Mouse (Mus musculus) spleen, postnatal 10 days (tissue): Measurements from ENCODE around the gene Pik3r2.
A peak's percentile ranks its signal among the peaks of the same experiment; 100 is the strongest.

Experiments used
- DNase-seq, 2 experiments: peaks; one replicate each; pipeline ENCODE4 v3.0.0; 2021 to 2022; ENCODE audit warnings: low spot score in 2 of 2

The Pik3r2 gene

DNA sequence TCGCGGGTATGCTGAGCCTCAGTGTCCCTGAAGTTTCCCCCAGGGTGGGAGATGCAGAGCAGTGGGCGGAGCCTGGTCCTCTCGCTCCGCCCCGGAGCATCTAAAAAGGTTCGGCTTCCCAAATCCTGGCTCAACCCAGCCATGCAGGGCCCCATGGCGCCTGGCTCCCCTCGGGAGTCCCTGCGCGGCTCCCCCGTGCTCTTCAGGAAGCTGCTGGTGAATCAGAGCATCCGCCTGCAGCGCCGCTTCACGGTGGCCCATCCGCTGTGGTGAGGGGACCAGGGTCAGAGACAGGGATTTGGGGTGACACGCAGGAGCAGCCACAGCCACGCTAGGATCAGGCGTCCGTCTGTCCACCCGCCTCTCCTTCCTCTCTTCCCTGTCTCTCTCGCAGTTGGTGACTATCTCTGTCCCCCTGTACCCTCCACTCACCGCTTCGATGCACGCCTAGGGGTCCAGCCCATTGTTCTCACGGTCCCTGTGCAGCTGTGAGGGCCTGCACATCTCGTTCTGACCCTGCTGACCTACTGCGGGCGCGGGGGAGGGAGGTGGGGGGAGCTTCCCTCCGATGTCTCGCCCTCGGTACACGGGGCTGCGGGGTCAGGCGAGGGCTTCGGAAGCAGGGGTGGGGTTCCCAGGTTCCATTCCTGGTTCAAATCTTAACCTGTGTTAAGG lies 33.4 kb downstream of the Pik3r2 start:
- DNase-seq = peak in 1 of 2 experiments; percentile 31

DNA sequence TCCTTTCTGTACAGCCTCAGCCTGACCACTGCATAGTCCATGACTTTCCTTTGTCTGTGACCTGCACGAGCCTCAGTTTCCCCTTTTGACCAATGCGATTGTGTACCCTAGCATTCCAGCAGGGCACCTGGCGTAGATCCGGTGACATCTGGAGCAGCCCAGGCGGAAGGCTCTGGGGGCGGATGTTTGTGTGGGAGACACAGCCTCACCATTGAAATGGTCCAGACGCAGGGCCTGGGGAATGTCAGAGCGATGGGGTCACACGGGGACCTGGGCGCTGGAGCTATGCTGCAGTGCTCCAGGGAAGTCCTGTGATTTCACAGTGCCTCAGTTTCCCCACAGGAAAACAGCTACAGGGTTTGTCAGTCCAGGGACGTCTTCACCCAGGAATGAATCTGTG lies 34.3 kb downstream of the Pik3r2 start:
- peak in 1 of 2 experiments; percentile 11 for DNase-seq

DNA sequence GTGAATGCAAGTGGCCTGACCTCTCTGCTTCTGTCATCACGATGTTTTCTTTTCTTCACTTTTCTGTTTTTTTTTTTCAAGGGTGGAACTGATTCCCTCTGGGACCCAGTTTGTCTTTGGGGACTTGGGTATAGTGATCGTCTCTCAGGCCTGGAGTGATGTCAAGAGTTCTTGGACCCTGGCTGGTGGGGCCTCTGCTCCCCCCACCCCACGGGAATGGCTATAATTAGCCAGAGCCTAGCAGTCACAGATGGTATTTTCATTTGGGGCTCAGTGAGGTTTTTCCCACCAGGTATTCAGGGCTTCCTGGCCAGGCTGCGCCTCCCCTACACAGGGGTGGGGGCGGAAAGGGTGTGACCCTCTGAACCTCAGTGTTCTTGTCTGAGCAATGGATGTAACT lies 34.9 kb downstream of the Pik3r2 start:
- DNase-seq = peak in 1 of 2 experiments; percentile 8

DNA sequence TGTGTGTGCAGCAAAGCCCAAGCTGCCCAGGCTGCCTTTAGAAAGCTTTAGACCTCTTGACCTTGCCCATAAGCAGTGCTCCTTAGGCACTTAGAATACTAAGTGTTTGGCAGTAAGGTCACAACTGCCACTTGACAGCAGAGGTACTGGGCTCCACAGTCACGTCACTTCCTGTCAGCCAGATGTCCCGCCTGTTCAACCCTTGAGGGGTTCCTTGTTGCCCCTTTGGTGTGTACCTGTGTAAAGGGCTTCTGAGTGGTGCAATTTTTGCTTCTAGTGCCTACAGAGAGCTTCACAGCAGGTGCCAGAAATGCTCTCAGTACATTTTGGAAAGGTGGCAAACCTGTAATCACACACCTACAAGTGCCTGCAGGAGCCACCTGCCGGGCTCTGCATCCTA lies 38.3 kb downstream of the Pik3r2 start:
- DNase-seq = no peak

DNA sequence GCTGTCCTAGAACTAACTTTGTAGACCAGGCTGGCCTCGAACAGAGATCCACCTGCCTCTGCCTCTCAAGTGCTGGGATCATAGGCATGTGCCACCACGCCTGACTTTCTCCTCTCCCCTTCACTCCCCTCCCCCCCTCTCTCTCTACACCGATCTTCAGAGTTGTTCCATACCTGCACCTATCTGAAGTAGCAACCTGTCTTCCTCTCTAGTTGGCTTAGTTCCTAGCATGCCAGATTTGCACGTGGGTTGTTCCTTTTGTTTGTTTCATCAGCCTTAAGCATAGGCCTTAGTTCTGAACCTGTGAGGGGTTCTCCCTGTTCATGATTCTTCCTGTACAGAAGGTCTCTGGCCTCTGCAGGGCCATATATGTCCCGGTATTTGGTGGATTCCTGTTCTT lies 38.8 kb downstream of the Pik3r2 start:
- no peak for DNase-seq

DNA sequence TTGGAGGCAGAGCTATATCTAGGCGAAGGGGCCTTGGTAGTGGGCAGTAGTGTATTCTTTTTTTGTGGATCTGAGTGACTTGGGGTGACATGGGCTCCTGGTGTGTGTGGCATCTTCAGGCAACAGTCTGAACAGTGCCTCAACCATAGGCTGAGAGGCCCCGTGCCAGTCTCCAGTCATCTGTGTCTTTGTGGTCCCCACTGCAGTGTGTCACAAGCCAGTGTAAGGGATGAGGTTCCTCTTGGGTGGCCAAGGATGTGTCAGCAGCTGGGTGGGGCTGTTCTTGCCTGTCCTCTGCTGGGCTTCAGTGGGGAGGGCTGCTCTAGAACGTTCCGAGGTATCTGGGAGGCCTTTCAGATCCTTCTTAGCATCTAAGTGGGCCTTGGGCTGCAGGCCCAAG lies 45.6 kb downstream of the Pik3r2 start:
- DNase-seq = no peak

DNA sequence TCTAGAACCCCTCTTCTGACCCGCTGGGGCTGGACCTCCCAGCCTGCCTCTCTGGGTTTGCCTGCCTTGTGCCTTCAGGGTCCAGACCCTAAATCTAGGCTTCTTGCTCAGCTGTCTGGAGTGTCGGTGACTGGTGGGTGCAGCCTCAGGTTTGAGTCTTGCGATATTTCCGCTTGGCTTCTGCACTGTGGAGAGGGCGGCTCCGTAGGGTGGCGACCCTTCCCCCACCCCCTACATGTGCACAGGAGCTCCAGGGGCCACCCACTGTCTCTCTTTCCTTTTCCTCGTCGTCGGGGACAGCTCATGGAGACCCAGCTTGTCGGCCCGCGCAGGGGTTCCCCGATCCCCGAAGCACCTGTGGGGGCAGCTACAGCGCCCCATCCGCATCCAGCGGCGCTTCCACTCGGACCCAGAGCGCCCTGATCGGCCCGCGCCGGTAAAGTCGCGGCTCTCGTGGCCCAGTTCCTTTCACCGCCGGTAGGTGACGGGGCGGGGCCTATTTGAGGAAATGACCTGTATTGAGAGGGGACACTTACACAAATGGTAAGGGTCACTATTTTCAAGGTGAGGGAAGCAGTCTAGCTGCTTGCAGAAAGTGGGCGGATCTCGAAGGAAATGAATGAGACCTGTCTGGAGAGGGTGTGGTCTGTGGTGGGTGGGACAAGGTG lies 46.6 kb downstream of the Pik3r2 start:
- peak in 1 of 2 experiments; percentile 75 for DNase-seq

DNA sequence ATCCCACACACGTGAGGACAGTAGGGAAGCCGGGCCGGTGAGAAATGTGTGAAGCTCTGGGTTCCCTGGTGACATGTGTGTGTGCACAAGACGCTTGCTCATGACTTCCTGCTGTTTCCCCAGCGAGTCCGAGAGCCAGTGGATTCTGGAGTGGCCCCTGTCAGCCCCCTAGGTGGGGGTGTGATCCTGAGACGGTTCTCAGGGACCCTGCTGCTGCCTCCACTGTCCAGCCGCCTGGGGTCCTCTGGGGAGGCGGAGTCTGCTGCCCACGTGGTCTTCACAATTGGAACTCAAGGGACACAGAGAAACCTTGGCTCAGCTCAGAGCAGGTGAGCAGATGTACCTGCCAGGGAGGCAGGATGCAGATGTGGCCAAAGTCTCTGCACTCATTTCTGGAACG lies 49.8 kb downstream of the Pik3r2 start:
- DNase-seq = no peak

DNA sequence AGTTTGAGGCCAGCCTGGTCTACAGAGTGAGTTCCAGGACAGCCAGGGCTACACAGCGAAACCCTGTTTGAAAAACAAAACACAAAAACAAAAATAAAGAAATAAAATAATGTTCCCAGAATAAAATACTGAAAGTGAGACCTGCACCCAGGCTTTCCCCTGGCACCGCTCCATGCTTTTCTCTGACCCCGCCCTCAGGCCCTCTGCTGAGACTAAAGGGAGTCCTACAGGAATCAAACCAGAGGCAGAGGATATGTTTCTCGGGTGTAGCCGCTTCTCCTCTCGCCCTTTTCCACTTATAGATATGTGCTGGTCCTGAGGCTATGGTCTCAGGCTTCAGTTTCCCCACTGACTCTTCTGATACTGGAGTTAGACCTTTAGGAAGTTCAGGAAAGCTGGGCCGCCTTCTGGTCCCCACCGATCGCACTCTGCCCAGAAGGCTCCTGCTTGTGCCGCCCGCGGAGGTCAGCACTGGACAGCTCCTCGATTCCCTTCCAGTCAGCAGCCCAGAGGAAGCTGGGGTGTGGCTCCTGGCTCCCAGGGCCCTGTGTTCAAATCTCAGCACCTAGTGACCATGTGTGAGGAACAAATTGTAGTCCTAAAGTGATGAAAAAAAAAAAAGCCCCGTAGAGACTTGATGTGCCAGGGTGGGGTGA lies 50.6 kb downstream of the Pik3r2 start:
- no peak for DNase-seq

DNA sequence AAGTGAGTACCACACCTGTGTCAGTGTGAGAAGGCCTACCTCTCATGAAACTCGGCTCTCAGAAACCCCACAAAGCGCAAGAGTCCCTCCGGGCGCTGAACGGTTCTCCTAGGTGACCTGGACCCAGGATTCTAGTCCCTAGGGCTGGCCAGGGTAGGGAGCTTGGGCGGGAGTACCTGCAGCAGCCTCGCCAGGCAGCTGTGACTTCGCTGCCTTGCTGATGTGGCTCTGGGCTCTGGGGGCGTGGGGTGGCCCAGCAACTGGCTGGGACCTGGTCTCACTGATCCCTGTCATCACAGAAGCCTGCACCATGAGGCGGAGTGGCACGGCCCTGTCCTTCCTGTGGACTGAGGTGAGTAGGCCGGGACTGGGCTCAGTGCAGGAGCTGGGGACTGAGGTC lies 52.3 kb downstream of the Pik3r2 start:
- no peak for DNase-seq

DNA sequence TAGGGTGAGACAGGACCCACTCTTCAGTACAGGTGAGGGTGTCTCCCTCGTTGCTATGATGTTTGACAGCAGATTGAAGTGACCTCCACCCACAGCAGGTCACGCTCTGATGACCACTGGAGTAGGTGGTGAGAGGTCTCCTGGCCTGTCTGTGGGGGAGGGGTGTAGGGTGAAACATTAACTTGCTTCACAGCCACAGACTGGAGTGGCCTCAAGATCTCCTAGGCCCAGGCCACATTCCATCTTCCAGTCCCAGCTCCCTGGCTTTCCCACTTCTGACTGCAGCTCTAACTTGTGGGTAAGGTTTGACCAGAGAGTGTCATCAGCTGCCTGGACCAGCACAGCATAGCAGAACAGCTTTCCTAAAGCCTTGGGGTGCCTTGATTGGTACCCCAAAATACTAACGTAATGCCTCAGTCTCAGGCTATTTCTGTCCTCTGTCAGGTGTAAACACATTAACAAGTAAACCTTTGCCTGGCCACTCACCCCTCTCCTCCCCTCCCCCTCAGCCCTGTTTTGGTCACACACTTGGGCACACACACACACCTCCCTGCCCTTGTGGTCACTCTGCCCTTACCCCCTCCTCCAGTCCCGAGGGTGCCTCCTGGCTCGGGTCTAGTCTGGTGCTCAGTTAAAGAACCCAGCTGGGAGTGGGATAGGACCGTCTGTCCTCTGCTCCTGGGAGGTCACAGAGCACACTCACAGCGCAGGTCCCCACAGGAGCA lies 52.9 kb downstream of the Pik3r2 start, which contains the start of gene Pde4c:
Gene Pde4c (plus strand): TSS at position 235 of the 725 bp plus-strand sequence.
- no peak for DNase-seq

DNA sequence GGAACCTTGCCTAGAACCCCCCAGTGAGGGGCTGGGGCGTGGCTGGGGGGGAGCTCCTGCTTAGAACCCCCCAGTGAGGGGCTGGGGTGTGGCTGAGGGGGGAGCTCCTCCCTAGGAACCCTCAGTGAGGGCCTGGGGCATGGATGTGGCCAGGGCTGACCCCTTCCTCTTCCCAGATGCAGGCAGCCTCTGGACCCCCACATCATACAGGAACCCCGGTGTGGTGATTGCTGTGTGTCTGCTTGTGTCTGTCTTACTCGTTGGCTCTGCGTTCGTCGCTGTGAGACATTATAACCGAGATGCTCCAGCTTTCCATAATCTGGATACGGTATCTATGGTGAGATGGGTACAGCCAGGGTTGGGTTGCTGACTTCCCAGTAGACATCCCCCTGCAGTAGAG lies 54.9 kb downstream of the Pik3r2 start:
- no peak for DNase-seq

DNA sequence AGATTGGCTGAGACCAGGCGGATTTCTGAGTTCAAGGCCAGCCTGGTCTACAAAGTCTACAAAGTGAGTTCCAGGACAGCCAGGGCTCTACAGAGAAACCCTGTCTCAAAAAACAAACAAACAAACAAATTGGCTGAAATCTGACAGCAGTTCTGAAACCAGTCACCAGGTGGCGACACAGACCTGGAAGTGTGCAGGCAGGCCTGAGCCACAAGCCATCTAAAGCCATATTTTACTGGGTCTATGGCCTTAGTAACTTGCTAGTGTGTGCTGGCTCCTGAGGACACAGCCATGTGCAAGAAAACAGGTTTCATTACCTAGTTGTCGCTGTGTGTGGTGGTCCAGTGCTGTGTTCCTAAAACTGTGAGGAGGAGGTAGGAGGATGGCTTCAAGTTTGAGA lies 55.8 kb downstream of the Pik3r2 start:
- peak; percentile 83 to 88 for DNase-seq

DNA sequence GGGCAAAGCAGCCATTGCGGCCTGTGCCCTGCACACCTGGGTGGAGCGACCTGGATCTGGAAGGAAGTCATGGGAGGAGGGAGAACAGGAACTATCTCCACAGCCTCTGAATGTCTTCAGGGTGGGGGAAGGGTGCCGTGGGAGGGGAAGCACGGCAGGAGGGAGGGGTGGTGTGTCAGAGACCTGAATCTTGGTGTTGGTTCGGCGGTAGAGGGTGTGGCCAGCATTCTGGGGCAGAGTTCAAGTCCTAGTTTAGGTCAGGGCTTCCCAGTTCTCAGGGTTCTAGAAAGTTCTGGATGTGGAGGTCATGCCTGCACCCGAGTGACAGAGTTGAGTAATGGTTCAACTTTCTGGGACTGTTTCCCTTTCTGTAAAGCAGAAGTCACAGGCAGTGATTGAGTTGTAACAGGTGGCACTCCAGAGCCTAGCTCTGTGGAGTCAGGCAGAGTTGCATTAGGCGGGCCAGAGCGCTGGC lies 56.7 kb downstream of the Pik3r2 start:
- DNase-seq = no peak

DNA sequence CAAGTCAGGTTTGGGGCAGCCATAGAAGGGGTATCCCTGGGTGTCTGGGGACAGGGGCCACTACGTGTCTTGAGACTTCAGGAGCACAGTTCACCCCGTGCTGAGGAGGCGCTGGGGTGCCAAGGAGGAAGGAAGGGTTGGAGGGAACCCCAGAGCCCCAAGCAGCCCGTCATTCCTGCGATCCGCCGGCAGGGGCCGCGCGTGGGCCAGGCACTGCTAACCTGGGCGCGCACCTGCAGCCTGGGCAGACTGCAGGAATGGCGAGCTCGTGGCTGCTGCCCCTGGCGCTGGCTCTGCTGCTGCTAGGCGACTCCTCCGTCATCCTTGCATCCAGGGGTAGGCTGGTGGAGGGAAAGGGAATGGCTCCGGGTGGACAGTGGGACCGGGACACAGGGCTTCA lies 58.2 kb downstream of the Pik3r2 start, which contains the start of gene Gm3336:
Gene Gm3336 (plus strand): TSS at position 247 of the 400 bp plus-strand sequence.
- DNase-seq = peak; percentile 71 to 85
